Mouse (Mus musculus) kidney, adult 10 weeks (tissue): ENCODE data around the gene Clca4b. TPM values are rescaled to one million over a fixed set of nuclear protein-coding genes. Genes with fewer than 3 reads are reported as not detected.

Source experiments
- polyA plus RNA-seq: library from polyadenylated mRNA; stranded (reverse); fragments of 350-450 nt; fragmentation: Illumina TruSeq; extraction: RNeasy Lipid Tissue Mini Kit (QIAGEN cat#74804); gene quantifications from one replicate; pipeline ENCODE4 v1.2.3, GENCODE M21; 2014; ENCODE audit warnings: low read depth, low replicate concordance

The Clca4b gene
- polyA plus RNA-seq: 0.61 TPM

GRCm38 (mm10) chr3:144932335-144932734 lies at the start of gene Clca4b:
Gene Clca4b, minus strand, starts transcription at chr3:144932529.

GRCm38 (mm10) chr3:144974945-144975344 lies 42.6 kb upstream of the Clca4b start, which contains the start of gene Clca4a:
Gene Clca4a, minus strand, starts transcription at chr3:144975045.

Other genes with a start within 250 kb of the Clca4b start
- gene Sh3glb1, start 212.2 kb downstream of the Clca4b start, polyA plus RNA-seq: 191 TPM
- 10.2 TPM for gene Clca3a1, start 171.6 kb downstream of the Clca4b start, polyA plus RNA-seq
- gene Clca3a2, start 113.0 kb downstream of the Clca4b start, polyA plus RNA-seq: 1.1 TPM
- gene Clca3b, start 83.2 kb downstream of the Clca4b start, polyA plus RNA-seq: not detected
- 0.20 TPM for gene Clca4a, start 42.5 kb upstream of the Clca4b start, polyA plus RNA-seq
- not detected for gene Clca1, start 100.2 kb upstream of the Clca4b start, polyA plus RNA-seq
- gene Clca2, start 166.9 kb upstream of the Clca4b start, polyA plus RNA-seq: 0.32 TPM
- gene Odf2l, start 186.1 kb upstream of the Clca4b start, polyA plus RNA-seq: 52.4 TPM